Mouse (Mus musculus) ovary, adult 10 weeks (tissue): Measurements from ENCODE around the gene Folh1. TPM values are rescaled to one million over a fixed set of nuclear protein-coding genes. Genes with fewer than 3 reads are reported as not detected.

Experiments used
- polyA plus RNA-seq: library from polyadenylated mRNA; stranded (reverse); fragments of 350-450 nt; fragmentation: Illumina TruSeq; extraction: RNeasy Lipid Tissue Mini Kit (QIAGEN cat#74804); gene quantifications from one replicate; pipeline ENCODE4 v1.2.3, GENCODE M21; 2014

Folh1 gene
- 5.0 TPM for polyA plus RNA-seq

DNA sequence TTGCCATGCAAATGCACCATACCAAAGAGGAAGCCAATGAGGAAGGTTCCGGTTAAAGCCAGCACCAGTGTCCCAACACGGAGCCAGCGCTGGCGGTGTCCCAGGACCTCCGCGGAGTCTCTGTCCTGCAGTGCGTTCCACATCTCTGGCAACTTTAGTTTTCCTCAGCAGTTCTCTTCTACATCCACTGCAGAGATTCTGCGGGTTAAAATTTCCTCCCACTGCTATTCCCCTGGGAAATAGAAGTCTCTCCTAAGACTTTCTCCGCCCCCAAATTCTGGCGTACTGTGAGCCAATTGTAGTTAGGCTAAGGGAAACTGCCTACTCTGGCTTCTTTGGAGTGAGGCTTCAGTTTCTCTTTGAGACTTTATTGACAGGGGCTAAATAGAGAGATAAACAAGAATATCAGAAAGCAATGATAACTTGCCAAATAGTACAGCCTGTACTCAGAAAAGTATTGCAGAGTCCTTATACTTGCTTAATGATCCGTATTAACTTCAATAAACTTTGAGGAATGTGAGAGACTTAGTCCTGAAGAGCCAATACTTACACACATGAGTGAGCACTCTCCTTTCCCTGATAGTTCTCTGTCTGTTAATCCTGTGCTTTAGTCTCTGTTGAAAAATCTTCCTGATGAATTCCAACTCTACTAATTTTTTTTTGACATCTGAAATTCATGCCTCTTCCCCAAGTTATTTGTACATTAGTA lies at the start of gene Folh1:
Gene Folh1, minus strand, starts transcription at position 327 of the 709 bp plus-strand sequence.

DNA sequence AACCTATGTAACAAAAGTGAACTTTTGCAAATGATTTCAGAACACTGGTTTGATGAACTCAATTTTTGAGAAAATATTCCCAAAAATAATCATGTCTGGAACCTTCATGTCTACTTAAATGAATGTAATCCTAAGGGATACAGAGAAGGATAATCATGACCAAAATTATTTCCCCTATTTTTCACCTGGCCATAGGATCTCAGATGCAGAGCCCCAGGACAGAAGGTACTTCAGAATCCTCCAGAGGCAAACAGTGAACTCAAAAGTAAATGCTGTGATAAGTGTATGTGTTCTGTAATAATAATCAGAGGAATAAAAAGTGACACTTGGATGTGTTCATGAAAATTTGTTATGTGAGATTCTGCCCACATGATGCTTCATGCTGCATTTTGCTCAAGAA lies 19.0 kb upstream of the Folh1 start, which contains the start of gene Vmn2r77:
Gene Vmn2r77, plus strand, starts transcription at position 301 of the 400 bp plus-strand sequence.

DNA sequence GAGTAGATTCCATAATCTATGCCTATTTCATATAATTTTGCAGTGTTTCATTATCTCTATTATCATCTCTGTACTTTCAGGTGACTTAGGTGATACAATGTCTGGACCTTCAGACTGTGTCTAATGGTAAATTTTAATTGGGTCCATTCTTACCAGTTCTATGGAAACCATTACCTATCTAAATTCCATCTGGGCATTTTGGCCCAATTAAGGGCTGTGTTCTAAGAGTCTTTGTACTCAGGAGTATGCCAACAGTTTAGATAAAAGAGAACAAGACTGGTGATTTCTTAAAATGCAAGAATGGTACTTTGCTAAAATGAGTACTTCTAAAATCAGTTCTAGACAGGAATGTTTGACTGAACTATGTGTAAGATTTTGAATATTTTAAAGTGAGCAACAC lies 87.7 kb downstream of the Folh1 start, which contains the start of gene Olfr292:
Gene Olfr292, plus strand, starts transcription at position 301 of the 400 bp plus-strand sequence.

Other genes starting within 250 kb of the Folh1 start
- not detected for gene Olfr295, start 192.1 kb downstream of the Folh1 start, polyA plus RNA-seq
- not detected for gene Olfr294, start 159.3 kb downstream of the Folh1 start, polyA plus RNA-seq
- gene Olfr293, start 126.9 kb downstream of the Folh1 start, polyA plus RNA-seq = not detected
- not detected for gene Olfr292, start 87.6 kb downstream of the Folh1 start, polyA plus RNA-seq
- not detected for gene Vmn2r77, start 19.1 kb upstream of the Folh1 start, polyA plus RNA-seq
- not detected for gene Vmn2r78, start 139.2 kb upstream of the Folh1 start, polyA plus RNA-seq
- not detected for gene Vmn2r79, start 220.2 kb upstream of the Folh1 start, polyA plus RNA-seq